Mouse (Mus musculus): ENCODE measurements around the gene Ifitm2. TPM values are rescaled to one million over a fixed set of nuclear protein-coding genes. Genes with fewer than 3 reads are reported as not detected.

The Ifitm2 gene
- polyA plus RNA-seq, 1 experiment from 2014 or later = 207 TPM

- ATAC-seq (ENCODE audit: low FRiP score) (no peak), DNase-seq (ENCODE audit: low spot score, missing footprints) (peak; percentile 85)
- no peaks in the 10 kb centered on the region; the same call in 1 of the 2 replicates for H3K27me3 ChIP-seq (ENCODE audit: control insufficient read depth, insufficient read depth, low read length)
- H3K9ac ChIP-seq (ENCODE audit: low read length) = no peak overlapping the region
- no peak overlapping the region for H3K4me3 ChIP-seq (ENCODE audit: low read depth, low read length)
- 4% methylated on average over 9 of the region's 9 CpGs for WGBS
- no peak overlapping the region for H3K27ac ChIP-seq (ENCODE audit: low read depth, low read length)
- H3K9me3 ChIP-seq (ENCODE audit: control insufficient read depth, low read length) = no peaks in the 10 kb centered on the region
- H3K4me1 ChIP-seq (ENCODE audit: control insufficient read depth, insufficient read depth, low read length) = peaks cover 9% of the 10 kb centered on the region
- H3K4me2 ChIP-seq = no peak overlapping the region
- H3K36me3 ChIP-seq (ENCODE audit: control insufficient read depth, insufficient read depth, low read length) = no peaks in the 10 kb centered on the region
Observed at GRCm38 (mm10) chr7:140959181-140959901, 3.6 kb upstream of the Ifitm2 start.

GRCm38 (mm10) chr7:140956556-140956869, 726 bp upstream of the Ifitm2 start:
- ATAC-seq (ENCODE audit: low FRiP score) (no peak), DNase-seq (ENCODE audit: low spot score, missing footprints) (peak; percentile 79)
- Histone ChIP-seq H3K27ac (ENCODE audit: low read depth, low read length) (no peak overlapping the region), H3K36me3 (ENCODE audit: control insufficient read depth, insufficient read depth, low read length) (no peaks in the 10 kb centered on the region), H3K27me3 (ENCODE audit: control insufficient read depth, insufficient read depth, low read length) (no peaks in the 10 kb centered on the region; the same call in 1 of the 2 replicates), H3K9ac (ENCODE audit: low read length) (no peak overlapping the region), H3K4me3 (ENCODE audit: low read depth, low read length) (no peak overlapping the region), H3K9me3 (ENCODE audit: control insufficient read depth, low read length) (no peaks in the 10 kb centered on the region), H3K4me2 (no peak overlapping the region), H3K4me1 (ENCODE audit: control insufficient read depth, insufficient read depth, low read length) (peaks cover 9% of the 10 kb centered on the region)
- WGBS = 58% methylated on average over 6 of the region's 6 CpGs

- Histone ChIP-seq H3K9ac (ENCODE audit: low read length) (peak overlapping the region; percentile 39), H3K36me3 (ENCODE audit: control insufficient read depth, insufficient read depth, low read length) (no peaks in the 10 kb centered on the region), H3K9me3 (ENCODE audit: control insufficient read depth, low read length) (no peaks in the 10 kb centered on the region), H3K4me3 (ENCODE audit: low read depth, low read length) (peak overlapping the region; percentile 31), H3K27ac (ENCODE audit: low read depth, low read length) (no peak overlapping the region), H3K4me1 (ENCODE audit: control insufficient read depth, insufficient read depth, low read length) (peaks cover 9% of the 10 kb centered on the region), H3K4me2 (peak overlapping the region; percentile 42), H3K27me3 (ENCODE audit: control insufficient read depth, insufficient read depth, low read length) (no peaks in the 10 kb centered on the region; the same call in 1 of the 2 replicates)
- DNase-seq (ENCODE audit: low spot score, missing footprints) (peak; percentile 93), ATAC-seq (ENCODE audit: low FRiP score) (peak; percentile 53)
- 8% methylated on average over 17 of the region's 17 CpGs for WGBS
Observed at GRCm38 (mm10) chr7:140955342-140955741, 445 bp downstream of the Ifitm2 start.

- no peak overlapping the region for H3K27ac ChIP-seq (ENCODE audit: low read depth, low read length)
- peak; percentile 85 for DNase-seq (ENCODE audit: low spot score, missing footprints)
- peaks cover 9% of the 10 kb centered on the region for H3K4me1 ChIP-seq (ENCODE audit: control insufficient read depth, insufficient read depth, low read length)
Observed at GRCm38 (mm10) chr7:140954733-140955071, 1.1 kb downstream of the Ifitm2 start.

GRCm38 (mm10) chr7:140953800-140954732, 1.7 kb downstream of the Ifitm2 start:
- H3K9ac ChIP-seq (ENCODE audit: low read length) = no peak overlapping the region

More at GRCm38 (mm10) chr7:140954733-140955071, 1.1 kb downstream of the Ifitm2 start:
- Histone ChIP-seq H3K27me3 (ENCODE audit: control insufficient read depth, insufficient read depth, low read length) (no peaks in the 10 kb centered on the region; the same call in 1 of the 2 replicates), H3K4me2 (peak overlapping the region; percentile 42), H3K9ac (ENCODE audit: low read length) (no peak overlapping the region; the same call in 1 of the 2 replicates), H3K9me3 (ENCODE audit: control insufficient read depth, low read length) (no peaks in the 10 kb centered on the region), H3K36me3 (ENCODE audit: control insufficient read depth, insufficient read depth, low read length) (no peaks in the 10 kb centered on the region), H3K4me3 (ENCODE audit: low read depth, low read length) (peak overlapping the region; percentile 31)
- 14% methylated on average over 9 of the region's 9 CpGs for WGBS
- ATAC-seq (ENCODE audit: low FRiP score) = no peak

GRCm38 (mm10) chr7:140953133-140953532, 2.7 kb downstream of the Ifitm2 start:
- WGBS = 86% methylated on average over 11 of the region's 11 CpGs
- no peak for ATAC-seq (ENCODE audit: low FRiP score)
- no peaks in the 10 kb centered on the region; the same call in 1 of the 2 replicates for H3K27me3 ChIP-seq (ENCODE audit: control insufficient read depth, insufficient read depth, low read length)
- no peaks in the 10 kb centered on the region for H3K9me3 ChIP-seq (ENCODE audit: control insufficient read depth, low read length)
- H3K36me3 ChIP-seq (ENCODE audit: control insufficient read depth, insufficient read depth, low read length) = no peaks in the 10 kb centered on the region
- no peak overlapping the region for H3K9ac ChIP-seq (ENCODE audit: low read length)
- peaks cover 6% of the 10 kb centered on the region for H3K4me1 ChIP-seq (ENCODE audit: control insufficient read depth, insufficient read depth, low read length)
- H3K27ac ChIP-seq (ENCODE audit: low read depth, low read length) = no peak overlapping the region
- H3K4me2 ChIP-seq = no peak overlapping the region
- DNase-seq (ENCODE audit: low spot score, missing footprints) = no peak
- no peak overlapping the region for H3K4me3 ChIP-seq (ENCODE audit: low read depth, low read length)

More at GRCm38 (mm10) chr7:140953800-140954732, 1.7 kb downstream of the Ifitm2 start:
- Histone ChIP-seq H3K27me3 (ENCODE audit: control insufficient read depth, insufficient read depth, low read length) (no peaks in the 10 kb centered on the region; the same call in 1 of the 2 replicates), H3K4me2 (peak overlapping the region; percentile 42), H3K27ac (ENCODE audit: low read depth, low read length) (no peak overlapping the region), H3K36me3 (ENCODE audit: control insufficient read depth, insufficient read depth, low read length) (no peaks in the 10 kb centered on the region), H3K9me3 (ENCODE audit: control insufficient read depth, low read length) (no peaks in the 10 kb centered on the region), H3K4me3 (ENCODE audit: low read depth, low read length) (peak overlapping the region; percentile 31; the same call in 1 of the 2 replicates), H3K4me1 (ENCODE audit: control insufficient read depth, insufficient read depth, low read length) (peaks cover 6% of the 10 kb centered on the region)
- WGBS = 68% methylated on average over 15 of the region's 15 CpGs
- DNase-seq (ENCODE audit: low spot score, missing footprints) (peak; percentile 77), ATAC-seq (ENCODE audit: low FRiP score) (no peak)

- no peak overlapping the region for H3K9ac ChIP-seq (ENCODE audit: low read length)
- 92% methylated on average over 7 of the region's 7 CpGs for WGBS
- no peaks in the 10 kb centered on the region for H3K9me3 ChIP-seq (ENCODE audit: control insufficient read depth, low read length)
- H3K27me3 ChIP-seq (ENCODE audit: control insufficient read depth, insufficient read depth, low read length) = no peaks in the 10 kb centered on the region; the same call in 1 of the 2 replicates
- no peak overlapping the region for H3K4me3 ChIP-seq (ENCODE audit: low read depth, low read length)
- no peak overlapping the region for H3K4me2 ChIP-seq
- ATAC-seq (ENCODE audit: low FRiP score) (no peak), DNase-seq (ENCODE audit: low spot score, missing footprints) (no peak)
- no peak overlapping the region for H3K27ac ChIP-seq (ENCODE audit: low read depth, low read length)
- no peaks in the 10 kb centered on the region for H3K36me3 ChIP-seq (ENCODE audit: control insufficient read depth, insufficient read depth, low read length)
- peaks cover 6% of the 10 kb centered on the region for H3K4me1 ChIP-seq (ENCODE audit: control insufficient read depth, insufficient read depth, low read length)
Observed at GRCm38 (mm10) chr7:140952441-140952840, 3.3 kb downstream of the Ifitm2 start.

- no peaks in the 10 kb centered on the region; the same call in 1 of the 2 replicates for H3K27me3 ChIP-seq (ENCODE audit: control insufficient read depth, insufficient read depth, low read length)
Observed at GRCm38 (mm10) chr7:140951765-140952164, 4.0 kb downstream of the Ifitm2 start.

GRCm38 (mm10) chr7:140951051-140951450, 4.7 kb downstream of the Ifitm2 start:
- Histone ChIP-seq H3K27ac (ENCODE audit: low read depth, low read length) (no peak overlapping the region), H3K9me3 (ENCODE audit: control insufficient read depth, low read length) (no peaks in the 10 kb centered on the region), H3K4me1 (ENCODE audit: control insufficient read depth, insufficient read depth, low read length) (peaks cover 5% of the 10 kb centered on the region), H3K27me3 (ENCODE audit: control insufficient read depth, insufficient read depth, low read length) (no peaks in the 10 kb centered on the region; the same call in 1 of the 2 replicates), H3K9ac (ENCODE audit: low read length) (no peak overlapping the region), H3K4me2 (no peak overlapping the region), H3K36me3 (ENCODE audit: control insufficient read depth, insufficient read depth, low read length) (no peaks in the 10 kb centered on the region), H3K4me3 (ENCODE audit: low read depth, low read length) (no peak overlapping the region)
- no peak for DNase-seq (ENCODE audit: low spot score, missing footprints)
- WGBS = 49% methylated on average over 8 of the region's 8 CpGs
- ATAC-seq (ENCODE audit: low FRiP score) = no peak

More at GRCm38 (mm10) chr7:140951765-140952164, 4.0 kb downstream of the Ifitm2 start:
- no peak overlapping the region for H3K27ac ChIP-seq (ENCODE audit: low read depth, low read length)
- no peak overlapping the region for H3K9ac ChIP-seq (ENCODE audit: low read length)
- no peaks in the 10 kb centered on the region for H3K9me3 ChIP-seq (ENCODE audit: control insufficient read depth, low read length)
- WGBS = 78% methylated on average over 6 of the region's 6 CpGs
- no peak overlapping the region for H3K4me3 ChIP-seq (ENCODE audit: low read depth, low read length)
- H3K4me1 ChIP-seq (ENCODE audit: control insufficient read depth, insufficient read depth, low read length) = peaks cover 6% of the 10 kb centered on the region
- no peaks in the 10 kb centered on the region for H3K36me3 ChIP-seq (ENCODE audit: control insufficient read depth, insufficient read depth, low read length)
- DNase-seq (ENCODE audit: low spot score, missing footprints) = no peak
- no peak overlapping the region for H3K4me2 ChIP-seq
- ATAC-seq (ENCODE audit: low FRiP score) = no peak
